25 mouse cellular contexts compared by ENCODE assay signal in genomic region chr16:5011285-5011684, GRCm38 (mm10). TPM values are rescaled to one million over a fixed set of nuclear protein-coding genes. Genes with fewer than 3 reads are reported as not detected.
DNase-seq lines count a peak whose midpoint lies in the region; ATAC-seq and TF ChIP-seq lines count a peak whose summit lies in the region.
"Had no signal": no experiment of that assay in that cellular context is flagged by ENCODE, and none has a peak within 500 bp of the region (broad histone marks: within the 10 kb centered on the region; RNA-seq: fewer than 3 reads in every experiment).

No protein-coding gene starts in this region.

- no peaks in the 10 kb centered on the region for H3K9me3 ChIP-seq in liver, embryonic 16.5 days (replicated peaks; ENCODE audit: control insufficient read depth, low read length)
- no peaks in the 10 kb centered on the region for H3K9me3 ChIP-seq in midbrain, embryonic 15.5 days
- H3K9me3 ChIP-seq: forebrain, embryonic 10.5 days; heart, embryonic 13.5 days; limb, embryonic 15.5 days; midbrain, embryonic 10.5 days had no signal

- no peaks in the 10 kb centered on the region for H3K27me3 ChIP-seq in liver, embryonic 16.5 days (ENCODE audit: control insufficient read depth, insufficient read depth, low read depth, low read length)
- H3K27me3 ChIP-seq in spleen, adult 2 months (ENCODE audit: control insufficient read depth, insufficient read depth, low read length), result no peaks in the 10 kb centered on the region
- no peaks in the 10 kb centered on the region for H3K27me3 ChIP-seq in midbrain, embryonic 15.5 days (replicated peaks)
- H3K27me3 ChIP-seq: heart, embryonic 13.5 days; limb, embryonic 15.5 days had no signal

- peaks cover 17% of the 10 kb centered on the region for H3K36me3 ChIP-seq in liver, embryonic 16.5 days (ENCODE audit: control insufficient read depth, insufficient read depth)
- peaks cover 4% of the 10 kb centered on the region for H3K36me3 ChIP-seq in spleen, adult 2 months (ENCODE audit: control insufficient read depth, insufficient read depth, low read length)
- H3K36me3 ChIP-seq in midbrain, embryonic 15.5 days (replicated peaks), result peaks cover 11% of the 10 kb centered on the region

- ATAC-seq in liver, embryonic 16.5 days (ENCODE audit: low read depth), result no peak
- ATAC-seq in midbrain, embryonic 15.5 days (replicated peaks), result no peak
- ATAC-seq: inflammation-experienced regulatory T-cells, adult 6 months; lung, postnatal 0 days had no signal

- no peak overlapping the region for H3K4me3 ChIP-seq in liver, embryonic 16.5 days (ENCODE audit: low read depth, low read length)
- peak overlapping the region; percentile 19; the same call in 1 of the 2 replicates for H3K4me3 ChIP-seq in spleen, adult 2 months (ENCODE audit: extremely low read depth, insufficient read depth, insufficient read length)
- H3K4me3 ChIP-seq in midbrain, embryonic 15.5 days, result no peak overlapping the region
- H3K4me3 ChIP-seq: heart, embryonic 13.5 days; limb, embryonic 15.5 days; myocyte had no signal

- no peak overlapping the region for H3K9ac ChIP-seq in liver, embryonic 16.5 days (ENCODE audit: low read depth, low read length)
- H3K9ac ChIP-seq in midbrain, embryonic 15.5 days, result no peak overlapping the region
- H3K9ac ChIP-seq: limb, embryonic 15.5 days had no signal

- peaks cover 23% of the 10 kb centered on the region for H3K4me1 ChIP-seq in liver, embryonic 16.5 days (ENCODE audit: control insufficient read depth, low read depth, low read length)
- peaks cover 16% of the 10 kb centered on the region for H3K4me1 ChIP-seq in spleen, adult 2 months (ENCODE audit: control insufficient read depth, insufficient read depth, insufficient read length)
- H3K4me1 ChIP-seq in midbrain, embryonic 15.5 days, result peaks cover 13% of the 10 kb centered on the region

- TF ChIP-seq CTCF in spleen, adult 2 months (IDR thresholded peaks at IDR 0.05; ENCODE audit: extremely low read depth, insufficient read depth, insufficient read length, insufficient replicate concordance), result no peak

- DNase-seq in heart, adult 11 months, result peak; percentile 92
- DNase-seq in heart, postnatal 36 days, result no peak
- peak; percentile 73 to 74 for DNase-seq in B cell, adult 2 months
- peak; percentile 49 to 56 for DNase-seq in spleen, adult 2 months (ENCODE audit: low read depth in 1 of 2, low spot score in 2 of 2)
- DNase-seq in urinary bladder, postnatal 36 days (ENCODE audit: low spot score in 2 of 2), result no peak
- no peak for DNase-seq in left cerebral cortex, postnatal 10 days (ENCODE audit: extremely low spot score in 1 of 2, low spot score in 2 of 2)
- DNase-seq: adrenal gland, postnatal 14 days; gastrocnemius, postnatal 14 days had no signal

- H3K4me2 ChIP-seq in liver, embryonic 16.5 days (ENCODE audit: low read depth, low read length), result no peak overlapping the region
- no peak overlapping the region for H3K4me2 ChIP-seq in midbrain, embryonic 15.5 days
- H3K4me2 ChIP-seq: limb, embryonic 15.5 days had no signal

- intact Hi-C loops in heart, postnatal 36 days (cut with DNase I), result no loop called here
- intact Hi-C loops in left cerebral cortex, postnatal 10 days (cut with DNase I), result loop anchor here (5.0 kb wide), 1 partner anchor 49 kb away; the partner anchor contains the start of gene Anks3

- no peak for TF ChIP-seq POLR2A in spleen, adult 2 months (IDR thresholded peaks at IDR 0.05; ENCODE audit: low read depth, low read length)

- 48% methylated on average over 7 of the region's 7 CpGs for WGBS in liver, embryonic 16.5 days (ENCODE audit: insufficient replicate concordance)
- 33% methylated on average over 7 of the region's 7 CpGs for WGBS in spleen, adult 2 months
- WGBS in midbrain, embryonic 15.5 days, result 90% methylated on average over 7 of the region's 7 CpGs

- 0 out of 2 replicates have a peak overlapping the region, but pooled peaks have one; percentile 35 for H3K27ac ChIP-seq in liver, embryonic 16.5 days (ENCODE audit: low read length)
- H3K27ac ChIP-seq in spleen, adult 2 months (ENCODE audit: insufficient read depth, low read length), result peak overlapping the region; percentile 83
- no peak overlapping the region for H3K27ac ChIP-seq in midbrain, embryonic 15.5 days
- H3K27ac ChIP-seq: forebrain, embryonic 10.5 days; heart, embryonic 13.5 days; limb, embryonic 15.5 days; midbrain, embryonic 10.5 days had no signal

RNA-seq across cellular contexts. Expression of gene Rogdi, which starts 2.1 kb away (rescaled TPM):
- total RNA-seq in heart, postnatal 36 days (2021), result 10 to 100 TPM; 16.2 to 19.7 TPM
- polyA plus RNA-seq in liver, embryonic 16.5 days (2015; fragmentation: Nextera tagmentation; extraction: Ambion mirVana), result 72.5 and 83.9 TPM in 2 replicates
- polyA plus RNA-seq in spleen, adult 2 months (2012; rRNA removed), result 229 and 300 TPM in 2 replicates
- polyA plus RNA-seq in midbrain, embryonic 15.5 days (2015; fragmentation: Nextera tagmentation; extraction: Ambion mirVana), result 157 TPM in 2 replicates
- total RNA-seq in left cerebral cortex, postnatal 10 days (2021), result 100 to 1,000 TPM; 150 to 160 TPM

RNA-seq across cellular contexts. Expression of gene Smim22, which starts 4.2 kb away (rescaled TPM):
- total RNA-seq in heart, postnatal 36 days (2021), result not detected
- 9.0 and 9.4 TPM in 2 replicates for polyA plus RNA-seq in liver, embryonic 16.5 days (2015; fragmentation: Nextera tagmentation; extraction: Ambion mirVana)
- 1.4 and 1.8 TPM in 2 replicates for polyA plus RNA-seq in spleen, adult 2 months (2012; rRNA removed)
- 1.6 and 2.0 TPM in 2 replicates for polyA plus RNA-seq in midbrain, embryonic 15.5 days (2015; fragmentation: Nextera tagmentation; extraction: Ambion mirVana)
- total RNA-seq in left cerebral cortex, postnatal 10 days (2021), result not detected
- total RNA-seq: adrenal gland, postnatal 14 days; gastrocnemius, postnatal 14 days; hematopoietic stem cell, adult 5-6 weeks; left cerebral cortex, postnatal 14 days had no signal
- polyA plus RNA-seq: C2C12; inflammation-experienced regulatory T-cells, adult 6 months had no signal

RNA-seq across cellular contexts. Expression of gene Sept12, which starts 13.6 kb away (rescaled TPM):
- not detected for total RNA-seq in heart, postnatal 36 days (2021)
- polyA plus RNA-seq in liver, embryonic 16.5 days (2015; fragmentation: Nextera tagmentation; extraction: Ambion mirVana), result not detected in 2 replicates
- not detected in 2 replicates for polyA plus RNA-seq in spleen, adult 2 months (2012; rRNA removed)
- polyA plus RNA-seq in midbrain, embryonic 15.5 days (2015; fragmentation: Nextera tagmentation; extraction: Ambion mirVana), result not detected in 2 replicates
- total RNA-seq in left cerebral cortex, postnatal 10 days (2021), result not detected
- total RNA-seq: adrenal gland, postnatal 14 days; gastrocnemius, postnatal 14 days; hematopoietic stem cell, adult 5-6 weeks; left cerebral cortex, postnatal 14 days had no signal
- polyA plus RNA-seq: C2C12; cortical plate, adult 2 months; embryonic facial prominence, embryonic 14.5 days; forebrain, embryonic 10.5 days; frontal cortex, adult 2 months; heart, embryonic 13.5 days; inflammation-experienced regulatory T-cells, adult 6 months; kidney, postnatal 0 days; limb, embryonic 15.5 days; midbrain, embryonic 10.5 days; stomach, embryonic 14.5 days had no signal

RNA-seq across cellular contexts. Expression of gene Glyr1, which starts 38.4 kb away (rescaled TPM):
- total RNA-seq in heart, postnatal 36 days (2021), result 10 to 100 TPM; 43.8 to 46.0 TPM
- 41.9 and 45.1 TPM in 2 replicates for polyA plus RNA-seq in liver, embryonic 16.5 days (2015; fragmentation: Nextera tagmentation; extraction: Ambion mirVana)
- polyA plus RNA-seq in spleen, adult 2 months (2012; rRNA removed), result 43.9 and 45.5 TPM in 2 replicates
- 201 and 207 TPM in 2 replicates for polyA plus RNA-seq in midbrain, embryonic 15.5 days (2015; fragmentation: Nextera tagmentation; extraction: Ambion mirVana)
- 100 to 1,000 TPM; 156 to 160 TPM for total RNA-seq in left cerebral cortex, postnatal 10 days (2021)

RNA-seq across cellular contexts. Expression of gene Ubn1, which starts 38.6 kb away (rescaled TPM):
- 10 to 100 TPM; 26.4 to 28.5 TPM for total RNA-seq in heart, postnatal 36 days (2021)
- 6.9 and 7.6 TPM in 2 replicates for polyA plus RNA-seq in liver, embryonic 16.5 days (2015; fragmentation: Nextera tagmentation; extraction: Ambion mirVana)
- 31.2 and 40.3 TPM in 2 replicates for polyA plus RNA-seq in spleen, adult 2 months (2012; rRNA removed)
- 15.1 and 16.0 TPM in 2 replicates for polyA plus RNA-seq in midbrain, embryonic 15.5 days (2015; fragmentation: Nextera tagmentation; extraction: Ambion mirVana)
- 10 to 100 TPM; 38.1 to 38.9 TPM for total RNA-seq in left cerebral cortex, postnatal 10 days (2021)

Comparison
In these comparisons a context has a peak if more than half of its experiments do, and no peak if none do; other contexts are left out.
1. DNase-seq: peak in heart, adult 11 months (single experiment), B cell, adult 2 months (2 of 2) and spleen, adult 2 months (2 of 2); none in heart, postnatal 36 days (0 of 2), urinary bladder, postnatal 36 days (0 of 2) and left cerebral cortex, postnatal 10 days (0 of 2).